Mouse (Mus musculus): ENCODE measurements around the gene Ldb3. TPM values are rescaled to one million over a fixed set of nuclear protein-coding genes. Genes with fewer than 3 reads are reported as not detected.

Ldb3 gene
- polyA plus RNA-seq, 1 experiment: 0.54 TPM

DNA sequence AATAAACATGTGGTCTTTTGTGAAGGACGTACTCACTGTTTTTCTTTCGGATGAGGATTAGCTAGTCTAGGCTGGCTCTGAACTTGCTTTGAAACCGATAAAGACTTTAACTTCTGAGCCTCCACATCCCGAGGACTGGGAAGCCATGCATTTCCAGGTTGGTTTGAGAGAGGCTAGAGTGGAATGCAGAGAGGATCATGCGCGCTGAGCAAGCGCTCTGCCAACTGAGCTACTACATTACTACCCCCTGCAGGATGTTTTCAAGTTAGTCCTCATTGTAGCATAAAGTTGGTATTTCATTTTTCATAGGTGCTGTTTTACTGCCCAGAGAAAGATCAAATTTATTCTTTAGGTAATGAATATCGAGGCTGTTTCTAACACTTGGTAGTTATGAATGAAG, 102.3 kb downstream of the Ldb3 start:
- Histone ChIP-seq H3K36me3 (ENCODE audit: control insufficient read depth, insufficient read depth, low read length) (no peaks in the 10 kb centered on the region), H3K27me3 (ENCODE audit: control insufficient read depth, insufficient read depth, low read length) (no peaks in the 10 kb centered on the region), H3K27ac (ENCODE audit: control insufficient read depth, insufficient read depth, low read depth, low read length) (no peak overlapping the region), H3K4me1 (ENCODE audit: control insufficient read depth, insufficient read depth, low read length) (no peaks in the 10 kb centered on the region), H3K4me3 (ENCODE audit: control insufficient read depth, low read depth, low read length) (no peak overlapping the region)
- TF ChIP-seq CTCF (IDR thresholded peaks at IDR 0.05; ENCODE audit: control insufficient read depth, insufficient read depth, insufficient replicate concordance, low read depth, low read length) (no peak), POLR2A (IDR thresholded peaks at IDR 0.05; ENCODE audit: control insufficient read depth, low read depth, low read length) (no peak)

- no peaks in the 10 kb centered on the region for H3K36me3 ChIP-seq (ENCODE audit: control insufficient read depth, insufficient read depth, low read length)
- H3K4me1 ChIP-seq (ENCODE audit: control insufficient read depth, insufficient read depth, low read length): no peaks in the 10 kb centered on the region
- no peak overlapping the region for H3K27ac ChIP-seq (ENCODE audit: control insufficient read depth, insufficient read depth, low read depth, low read length)
- no peaks in the 10 kb centered on the region for H3K27me3 ChIP-seq (ENCODE audit: control insufficient read depth, insufficient read depth, low read length)
- no peak overlapping the region for H3K4me3 ChIP-seq (ENCODE audit: control insufficient read depth, low read depth, low read length)
- TF ChIP-seq POLR2A (IDR thresholded peaks at IDR 0.05; ENCODE audit: control insufficient read depth, low read depth, low read length) (no peak), CTCF (IDR thresholded peaks at IDR 0.05; ENCODE audit: control insufficient read depth, insufficient read depth, insufficient replicate concordance, low read depth, low read length) (no peak)
Observed at GRCm38 (mm10) chr14:34483469-34484341, 104.8 kb downstream of the Ldb3 start.

Other genes starting within 250 kb of the Ldb3 start
- not detected in 2 replicates for gene Fam25c, start 233.2 kb downstream of the Ldb3 start, polyA plus RNA-seq (2012; rRNA removed)
- gene Sncg, start 213.9 kb downstream of the Ldb3 start, polyA plus RNA-seq (2012; rRNA removed): 1.1 and 2.0 TPM in 2 replicates
- gene Mmrn2, start 213.2 kb downstream of the Ldb3 start, polyA plus RNA-seq (2012; rRNA removed): 0.51 and 0.82 TPM in 2 replicates
- gene Bmpr1a, start 85.3 kb downstream of the Ldb3 start, polyA plus RNA-seq (2012; rRNA removed): 3.7 and 5.9 TPM in 2 replicates
- 0.14 TPM in 1 of 2 replicates, not detected in the other for gene 9230112D13Rik, start 65.9 kb downstream of the Ldb3 start, polyA plus RNA-seq (2012; rRNA removed)
- 0.14 and 0.26 TPM in 2 replicates for gene Opn4, start 11.5 kb upstream of the Ldb3 start, polyA plus RNA-seq (2012; rRNA removed)
- gene Wapl, start 85.2 kb upstream of the Ldb3 start, polyA plus RNA-seq (2012; rRNA removed): 22.5 and 35.3 TPM in 2 replicates
- gene Grid1, start 231.4 kb upstream of the Ldb3 start, polyA plus RNA-seq (2012; rRNA removed): 1.4 TPM in 2 replicates

Measured in testis, adult 2 months (tissue).